Mouse (Mus musculus) liver, embryonic 14.5 days (tissue): ENCODE measurements around the gene Frmd4a.
A peak's percentile ranks its signal among the peaks of the same experiment; 100 is the strongest.
"Not testable (repeated sequence)": the region's sequence is repeated elsewhere in the genome, so short reads cannot be mapped to it uniquely, and the experiment has no call there.

ENCODE experiments used
- CTCF ChIP-seq: IDR thresholded peaks from 2 replicates; pipeline ENCODE4 v1.5.1; 2016; ENCODE audit warnings: antibody characterized with exemption, low read depth, control low read depth
- EP300 ChIP-seq: IDR thresholded peaks from 2 replicates; pipeline ENCODE4 v1.6.1; 2016; ENCODE audit warnings: antibody characterized with exemption, low read depth

DNA sequence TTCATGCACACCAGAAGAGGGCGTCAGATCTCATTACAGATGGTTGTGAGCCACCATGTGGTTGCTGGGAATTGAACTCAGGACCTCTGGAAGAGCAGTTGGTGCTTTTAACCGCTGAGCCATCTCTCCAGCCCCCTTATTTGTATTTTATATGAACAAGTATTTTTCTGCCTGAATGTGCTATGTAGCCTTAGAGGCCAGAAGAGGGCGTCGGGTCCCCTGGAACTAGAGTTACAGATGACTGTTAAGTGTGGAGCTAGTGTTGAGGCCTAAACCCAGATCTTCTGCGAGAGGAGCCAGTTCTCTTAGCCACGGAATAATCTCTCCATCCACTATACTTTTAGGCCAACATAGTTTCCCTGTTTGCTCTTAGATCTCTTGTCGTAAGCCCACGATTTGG is 320.8 kb downstream of the Frmd4a start:
- TF ChIP-seq CTCF, result peak; percentile 24; the same call in 1 of the 2 replicates
- TF ChIP-seq EP300, result not testable (repeated sequence)
